Comparison of ENCODE assay signal across 8 mouse cellular contexts in genomic region chr5:38469891-38470578, GRCm38 (mm10). TPM values are rescaled to one million over a fixed set of nuclear protein-coding genes. Genes with fewer than 3 reads are reported as not detected.
DNase-seq lines count a peak whose midpoint lies in the region.

No protein-coding gene starts in this region.

- DNase-seq in adrenal gland, adult (ENCODE audit: inconsistent age in 2 of 2, low spot score in 1 of 2): peak; percentile 68 to 93
- peak; percentile 87 to 90 for DNase-seq in cerebellum, postnatal 36 days
- DNase-seq in gastrocnemius, adult 18-20 months (ENCODE audit: low spot score): peak; percentile 69
- peak; percentile 64 for DNase-seq in induced T-regulatory cell, adult 2 months (ENCODE audit: low read depth)
- DNase-seq in left cerebral cortex, postnatal 14 days (ENCODE audit: low spot score in 2 of 2): peak; percentile 70 to 81
- peak; percentile 82 for DNase-seq in mesoderm, embryonic 11.5 days (ENCODE audit: low read depth, low spot score)
- peak; percentile 78 for DNase-seq in right cerebral cortex, postnatal 14 days
- DNase-seq in yolk sac, embryonic 10.5 days (ENCODE audit: low spot score): peak; percentile 67

- intact Hi-C loops in left cerebral cortex, postnatal 14 days (cut with DNase I): loop anchor here (2.0 kb wide), 1 partner anchor 161 kb away; no protein-coding TSS in a partner anchor

RNA-seq across cellular contexts. Expression of gene Slc2a9, which starts 32.9 kb away (rescaled TPM):
- total RNA-seq in gastrocnemius, adult 18-20 months (2021): under 1 TPM; 0.27 to 0.33 TPM
- 1 to 10 TPM in 1 of 2 experiments, under 1 TPM in 1; 0.93 to 1.3 TPM for total RNA-seq in left cerebral cortex, postnatal 14 days (2021)

Comparison
In these comparisons a context has a peak if more than half of its experiments do, and no peak if none do; other contexts are left out.
1. Peak in every context shown above with its lines: DNase-seq.